Mouse (Mus musculus) CH12.LX (cell line): ENCODE results near the gene Prph2.

ENCODE experiments used
- BHLHE40 ChIP-seq: IDR thresholded peaks from 2 replicates; pipeline ENCODE4 v1.6.1; 2011; ENCODE audit warnings: mild to moderate bottlenecking, low read depth, low read length, improper control_type of control experiment
- CHD2 ChIP-seq: IDR thresholded peaks from 2 replicates; pipeline ENCODE4 v1.6.1; 2011; ENCODE audit warnings: low read length, improper control_type of control experiment
- CTCF ChIP-seq, 2 experiments: IDR thresholded peaks in 1 of 2; conservative IDR thresholded peaks in 1 of 2; 2 replicates each; pipeline ENCODE4 v1.5.1; 2011 to 2012; ENCODE audit warnings: low read depth in 2 of 2, low read length in 2 of 2, improper control_type of control experiment in 1 of 2, inconsistent platforms in 1 of 2, mild to moderate bottlenecking in 1 of 2, moderate library complexity in 1 of 2
- EP300 ChIP-seq: IDR thresholded peaks from 2 replicates; pipeline ENCODE4 v1.6.1; 2011; ENCODE audit warnings: low read length, improper control_type of control experiment
- MAX ChIP-seq: IDR thresholded peaks from 2 replicates; pipeline ENCODE4 v1.6.1; 2011; ENCODE audit warnings: low read length, improper control_type of control experiment
- MXI1 ChIP-seq: IDR thresholded peaks from 2 replicates; pipeline ENCODE4 v1.6.1; 2011; ENCODE audit warnings: mild to moderate bottlenecking, low read depth, low read length, improper control_type of control experiment
- MYC ChIP-seq: IDR thresholded peaks from 2 replicates; pipeline ENCODE4 v1.6.1; 2011; ENCODE audit warnings: low read depth, mild to moderate bottlenecking, improper control_type of control experiment, low read length
- POLR2A ChIP-seq: IDR thresholded peaks from 2 replicates; pipeline ENCODE4 v1.6.1; 2011; ENCODE audit warnings: low read depth, mild to moderate bottlenecking, improper control_type of control experiment, low read length
- SIN3A ChIP-seq: IDR thresholded peaks from 2 replicates; pipeline ENCODE4 v1.6.1; 2012; ENCODE audit warnings: low read length, improper control_type of control experiment, inconsistent platforms
- USF2 ChIP-seq: conservative IDR thresholded peaks from 2 replicates; pipeline ENCODE4 v1.6.1; 2011; ENCODE audit warnings: low read depth, low read length, improper control_type of control experiment
- ZNF384 ChIP-seq: IDR thresholded peaks from 2 replicates; pipeline ENCODE4 v1.6.1; 2012; ENCODE audit warnings: low read depth, low read length, improper control_type of control experiment, inconsistent platforms

DNA sequence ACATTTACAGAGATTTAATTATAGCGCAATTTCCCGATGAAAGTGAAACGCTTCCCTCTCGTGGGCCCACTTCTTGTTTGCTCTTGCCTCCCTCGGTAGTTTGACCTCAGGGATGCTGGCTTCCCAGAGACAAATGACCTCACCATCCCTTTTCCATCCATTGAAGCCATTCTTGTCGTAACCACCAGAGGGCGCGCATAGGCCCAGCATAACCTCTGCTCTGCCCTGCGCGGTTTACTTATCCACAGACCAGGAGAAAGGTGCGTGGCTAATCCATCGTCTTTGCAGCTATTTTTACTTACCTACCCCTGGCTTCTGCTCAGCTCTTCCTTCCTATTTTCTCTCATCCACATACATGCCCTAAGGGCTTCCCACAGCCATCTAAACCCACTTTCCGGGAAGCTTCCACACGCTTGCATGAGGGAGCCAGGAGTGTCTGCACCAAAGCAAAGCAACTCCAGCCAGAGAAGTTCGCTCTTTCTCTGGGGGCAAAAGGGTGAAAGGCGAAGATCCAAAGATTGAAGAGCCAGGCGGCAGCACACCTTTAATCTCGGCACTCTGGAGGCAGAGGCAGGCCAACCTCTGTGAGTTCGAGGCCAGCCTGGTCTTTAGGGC, 6.3 kb upstream of the Prph2 start:
- TF ChIP-seq ZNF384 (no peak), MXI1 (no peak), BHLHE40 (no peak), EP300 (no peak), CTCF (conservative IDR thresholded peaks at IDR 0.05 in 1 of 2, IDR thresholded peaks at IDR 0.05 in 1 of 2; ENCODE audit: low read depth in 2 of 2, low read length in 2 of 2) (peak; percentile 82 to 89), SIN3A (no peak), USF2 (no peak), CHD2 (no peak; the same call in 1 of the 2 replicates), POLR2A (no peak), MAX (peak; percentile 33; the same call in 1 of the 2 replicates), MYC (0 out of 2 replicates have a peak, but pooled peaks have one; percentile 51)
